Mouse (Mus musculus): ENCODE results near the gene Mt1.

Gene Mt1

GRCm38 (mm10) chr8:94172809-94173732 is 5.8 kb upstream of the Mt1 start:
- DNase-seq (ENCODE audit: low spot score), result no peak

- no peak for DNase-seq (ENCODE audit: low spot score)
These were observed 5.0 kb upstream of the Mt1 start for GRCm38 (mm10) chr8:94173848-94174403.

GRCm38 (mm10) chr8:94174619-94175213 is 4.2 kb upstream of the Mt1 start:
- DNase-seq (ENCODE audit: low spot score), result no peak

- no peak for DNase-seq (ENCODE audit: low spot score)
These were observed 1.0 kb upstream of the Mt1 start for GRCm38 (mm10) chr8:94177716-94178390.

GRCm38 (mm10) chr8:94179713-94180560 is 1.1 kb downstream of the Mt1 start:
- DNase-seq (ENCODE audit: low spot score), result peak; percentile 62

GRCm38 (mm10) chr8:94180561-94180908 is 1.7 kb downstream of the Mt1 start:
- DNase-seq (ENCODE audit: low spot score), result peak; percentile 45

- peak; percentile 39 for DNase-seq (ENCODE audit: low spot score)
These were observed 3.4 kb downstream of the Mt1 start for GRCm38 (mm10) chr8:94182055-94182929.

GRCm38 (mm10) chr8:94183117-94183516 is 4.2 kb downstream of the Mt1 start:
- DNase-seq (ENCODE audit: low spot score), result peak; percentile 90

GRCm38 (mm10) chr8:94184357-94184843 is 5.5 kb downstream of the Mt1 start:
- no peak for DNase-seq (ENCODE audit: low spot score)

GRCm38 (mm10) chr8:94185791-94186190 is 6.9 kb downstream of the Mt1 start:
- no peak for DNase-seq (ENCODE audit: low spot score)

- no peak for DNase-seq (ENCODE audit: low spot score)
These were observed 7.7 kb downstream of the Mt1 start for GRCm38 (mm10) chr8:94186542-94186941.

GRCm38 (mm10) chr8:94187290-94188002 is 8.6 kb downstream of the Mt1 start:
- no peak for DNase-seq (ENCODE audit: low spot score)

GRCm38 (mm10) chr8:94189275-94190031 is 10.6 kb downstream of the Mt1 start:
- DNase-seq (ENCODE audit: low spot score), result peak; percentile 90

- no peak for DNase-seq (ENCODE audit: low spot score)
These were observed 12.3 kb downstream of the Mt1 start for GRCm38 (mm10) chr8:94191101-94191691.

GRCm38 (mm10) chr8:94192926-94193325 is 14.0 kb downstream of the Mt1 start:
- DNase-seq (ENCODE audit: low spot score), result peak; percentile 55

- peak; percentile 75 for DNase-seq (ENCODE audit: low spot score)
These were observed 15.8 kb downstream of the Mt1 start for GRCm38 (mm10) chr8:94194591-94195223.

- DNase-seq (ENCODE audit: low spot score), result peak; percentile 87
These were observed 20.5 kb downstream of the Mt1 start for GRCm38 (mm10) chr8:94199202-94199869.

- DNase-seq (ENCODE audit: low spot score), result no peak
These were observed 25.2 kb downstream of the Mt1 start for GRCm38 (mm10) chr8:94204043-94204442.

Data from adipocyte (in vitro differentiated cells).